Mouse (Mus musculus) gastrocnemius, postnatal 10 days (tissue): ENCODE results near the gene Cym. TPM values are rescaled to one million over a fixed set of nuclear protein-coding genes. Genes with fewer than 3 reads are reported as not detected.
A peak's percentile ranks its signal among the peaks of the same experiment; 100 is the strongest.

Experiments used
- DNase-seq: peaks from one replicate; pipeline ENCODE4 v3.0.0; 2021; ENCODE audit warnings: mixed read lengths
- long read RNA-seq, 2 experiments: library from polyadenylated mRNA; stranded (forward); transcript quantifications; one replicate each; pipeline ENCODE4 v2.0.0; 2021
- total RNA-seq, 2 experiments: library from RNA; stranded (reverse); gene quantifications; 2 replicates each; pipeline ENCODE4 v1.2.3; 2021

Gene Cym
- total RNA-seq = under 1 TPM in 1 of 2 experiments, not detected in 1; 0.20 TPM
- long read RNA-seq, experiment 1 = 0 reads
- long read RNA-seq, experiment 2 = 0 reads

DNA sequence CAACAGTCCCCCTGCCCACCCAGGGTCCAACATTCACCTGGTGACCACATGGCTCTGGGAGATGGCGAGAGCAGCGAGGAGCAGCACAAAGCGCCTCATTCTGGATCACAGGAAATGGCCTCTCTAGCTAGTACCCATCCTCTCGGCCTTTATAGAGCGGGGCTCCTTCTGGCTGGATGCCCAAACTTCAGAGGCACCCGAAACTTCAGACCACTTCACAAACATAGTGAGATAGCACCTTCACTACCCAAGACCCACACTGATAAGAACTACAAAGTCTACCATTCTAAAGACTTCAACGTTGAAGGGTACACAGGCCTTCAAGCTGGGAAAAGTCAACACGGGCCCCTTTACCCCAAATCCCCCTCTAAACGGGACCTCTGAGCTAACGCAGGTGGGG lies at the start of gene Cym:
Cym (minus strand) TSS at position 125 of the 400 bp plus-strand sequence.
- DNase-seq = no peak

DNA sequence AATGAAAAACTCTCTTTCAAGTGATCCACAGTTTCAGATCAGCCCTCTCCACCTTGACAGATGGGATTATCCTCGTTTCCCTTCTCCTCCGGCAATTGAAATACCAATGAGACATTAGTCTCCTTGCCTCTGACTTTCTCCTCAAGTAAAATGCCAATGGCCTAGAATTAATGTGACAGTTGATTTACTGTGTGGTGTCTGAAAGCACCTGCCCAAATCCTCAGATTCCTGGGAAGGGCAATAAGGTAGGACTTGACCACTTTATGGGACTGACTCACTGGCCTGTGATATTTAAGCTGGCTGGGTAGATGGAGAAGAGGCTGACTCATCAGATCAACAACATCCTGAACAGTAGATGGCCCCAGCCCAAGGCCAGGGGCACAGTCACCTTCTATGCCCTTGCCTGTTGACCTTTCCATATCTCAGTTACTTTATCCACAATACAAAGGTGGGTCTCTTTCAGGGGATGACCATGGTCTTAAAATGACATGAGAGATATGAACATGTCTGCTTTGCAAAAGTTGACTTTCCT lies 45.3 kb upstream of the Cym start:
- no peak for DNase-seq

DNA sequence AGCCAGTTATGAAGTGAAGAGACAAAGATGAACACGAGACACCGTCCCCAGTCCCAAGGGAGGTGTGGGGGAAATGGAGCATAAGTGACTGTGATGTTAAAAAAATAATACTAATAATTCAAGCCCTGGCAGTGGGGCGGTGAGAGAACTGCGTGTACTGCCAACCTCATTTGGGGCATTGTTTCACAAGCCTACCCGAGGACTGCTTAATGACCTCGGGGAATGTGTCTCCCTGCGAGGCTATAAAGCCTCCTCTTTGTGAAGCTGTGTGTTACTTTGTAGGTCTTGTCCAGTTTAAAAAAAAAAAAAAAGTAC lies 40.3 kb upstream of the Cym start:
- no peak for DNase-seq

DNA sequence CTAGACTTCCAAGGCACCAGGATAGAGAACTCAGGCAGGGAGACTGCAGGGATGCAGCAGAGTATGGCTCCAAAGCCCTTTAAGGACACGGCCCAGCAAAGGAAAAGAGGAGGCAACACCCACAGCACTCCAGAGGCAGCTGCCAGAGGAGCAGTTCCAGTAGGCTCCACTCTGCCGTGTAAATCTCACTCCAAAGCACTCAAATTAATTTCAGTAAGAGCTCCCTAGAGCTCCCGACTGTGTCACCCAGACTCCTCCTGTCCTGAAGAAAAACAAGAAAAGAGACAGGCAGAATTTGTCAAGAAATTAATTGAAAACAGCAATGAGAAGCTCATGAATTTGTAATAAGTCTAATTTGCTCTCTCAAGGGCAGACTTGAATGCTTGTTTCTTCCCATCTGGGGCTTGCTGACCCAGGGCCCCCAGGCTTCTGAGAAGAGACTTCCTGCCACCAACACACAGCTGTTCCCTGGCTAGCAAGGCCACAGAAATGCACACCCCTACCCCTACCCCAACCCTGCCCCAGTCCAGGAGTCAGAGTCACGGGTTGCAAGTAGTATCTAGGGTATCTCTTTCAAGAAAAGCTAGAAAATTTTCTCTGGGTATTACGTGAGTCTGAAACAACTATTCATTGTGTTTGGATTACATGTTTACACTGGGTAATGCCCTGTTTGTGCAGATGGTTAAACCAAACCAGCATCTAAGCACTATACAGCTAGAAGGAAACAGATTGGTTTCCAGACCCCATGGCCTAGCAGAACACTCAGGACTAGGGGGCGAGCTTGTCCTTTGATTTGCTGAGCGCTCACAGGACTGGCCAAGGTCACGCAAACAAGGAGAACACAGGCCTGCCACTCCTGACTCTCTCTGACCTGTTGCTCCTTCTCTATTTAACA lies 39.7 kb upstream of the Cym start:
- peak; percentile 18 for DNase-seq

DNA sequence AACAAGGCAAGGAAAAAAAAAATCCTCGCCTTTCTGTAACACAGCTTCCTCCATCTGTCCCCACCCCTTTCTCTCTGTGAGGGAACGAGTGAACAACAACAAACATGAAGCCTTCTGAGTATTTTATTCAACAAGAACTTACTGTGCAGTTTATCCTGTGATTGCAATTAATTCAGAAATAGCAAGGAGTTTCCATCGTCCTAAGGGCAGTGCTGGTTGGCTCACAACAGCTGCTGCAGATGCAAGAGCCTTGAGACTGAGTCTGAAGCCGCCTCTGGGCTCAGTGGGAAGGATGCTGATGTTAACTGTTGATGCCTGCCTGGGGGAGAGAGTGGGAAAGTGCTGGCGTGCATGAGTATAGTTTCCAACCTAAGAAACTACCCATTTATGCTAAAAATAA lies 36.4 kb upstream of the Cym start:
- no peak for DNase-seq

DNA sequence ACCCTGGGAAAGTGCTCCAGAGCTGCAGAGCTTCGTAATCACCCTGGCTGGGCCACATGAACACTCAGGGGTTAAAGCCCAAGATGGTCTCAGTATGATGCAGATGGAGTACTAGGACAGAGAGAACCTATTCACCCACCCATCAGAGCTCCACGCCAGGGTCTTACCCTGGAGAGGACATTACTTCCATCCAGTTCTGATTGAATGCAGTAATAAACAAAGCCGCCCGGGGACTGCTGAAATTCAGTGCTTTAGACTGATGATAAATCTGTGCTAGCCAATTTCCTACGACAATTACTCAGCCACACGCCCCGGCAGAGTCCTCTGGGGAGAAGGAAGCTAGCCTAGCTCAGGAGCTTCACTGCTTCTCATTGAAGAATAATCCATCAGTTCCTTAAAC lies 35.2 kb upstream of the Cym start:
- DNase-seq = no peak

DNA sequence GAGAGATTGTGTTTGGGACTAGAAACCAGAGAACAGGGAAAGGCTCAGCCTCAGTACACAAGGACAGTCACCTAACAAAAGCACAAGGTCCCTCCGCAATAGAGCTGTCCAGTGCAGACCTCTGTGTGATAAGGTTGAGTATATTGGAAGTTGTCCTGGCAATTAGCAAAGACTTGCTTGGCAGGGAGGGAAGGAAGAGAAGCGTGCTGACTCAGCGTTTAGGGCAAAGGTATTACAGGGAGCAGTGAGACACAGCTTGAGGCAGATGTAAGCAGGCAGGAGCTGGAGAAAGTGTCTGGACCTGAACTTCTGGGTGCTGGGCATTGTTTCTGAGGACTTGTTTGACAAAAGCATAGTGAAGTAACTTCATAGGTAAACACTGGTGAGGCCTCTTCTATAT lies 34.5 kb upstream of the Cym start:
- no peak for DNase-seq

DNA sequence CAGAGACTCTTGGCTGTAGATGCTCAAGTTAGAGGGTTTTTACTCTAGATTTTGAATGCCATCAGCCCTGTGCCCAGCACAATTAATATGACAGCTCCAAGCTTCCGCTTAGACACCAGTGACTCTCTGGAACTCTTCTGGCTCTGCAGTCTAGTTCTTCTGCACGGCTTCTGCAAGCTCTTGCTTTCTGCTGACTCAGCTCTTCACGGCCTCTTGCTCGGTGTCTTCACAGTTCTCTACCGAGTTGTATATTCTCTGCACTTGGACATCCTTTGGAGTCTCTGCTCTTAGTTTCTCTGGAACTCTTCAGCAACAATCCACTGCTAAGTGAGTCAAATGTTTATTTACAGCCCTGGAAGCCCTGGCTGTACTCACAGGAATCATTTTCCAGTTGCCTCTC lies 32.4 kb upstream of the Cym start:
- DNase-seq = no peak

DNA sequence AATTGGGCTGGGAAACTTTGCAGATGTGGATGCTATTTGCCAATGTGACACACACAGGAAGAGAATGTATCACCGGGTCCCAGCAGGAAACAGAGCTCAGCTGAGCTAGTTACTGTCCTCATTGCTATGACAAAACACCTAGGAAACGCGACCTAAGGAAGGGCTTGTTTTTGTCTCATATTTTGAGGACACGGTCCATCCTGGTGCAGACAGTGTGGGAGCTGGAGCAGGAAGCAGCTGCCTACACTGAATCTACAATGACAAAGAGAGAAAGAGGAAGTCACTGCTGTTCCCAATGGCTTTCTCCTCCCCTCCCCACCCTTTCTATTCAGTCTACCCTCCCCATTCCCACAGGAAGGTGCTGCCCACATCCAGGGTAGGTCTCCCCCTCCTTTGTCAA lies 30.5 kb upstream of the Cym start:
- DNase-seq = no peak

DNA sequence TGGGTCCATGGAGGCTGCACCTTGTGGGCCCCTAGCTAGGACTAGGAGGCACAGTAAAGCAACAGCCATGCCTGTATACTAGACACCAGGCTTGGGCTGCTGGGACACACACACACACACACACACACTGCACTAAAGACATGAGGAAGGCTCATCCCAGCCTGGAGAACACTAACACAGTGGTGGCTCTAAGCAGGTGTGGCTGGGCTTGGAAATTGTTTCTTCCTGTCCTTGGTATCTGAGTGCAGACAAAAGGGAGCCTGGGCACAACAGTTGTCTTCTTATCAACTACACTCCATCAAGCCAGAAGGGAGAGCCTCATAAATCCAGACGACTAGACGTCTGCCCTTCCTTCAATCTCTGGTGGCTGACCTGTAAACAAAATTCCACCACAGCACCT lies 28.8 kb upstream of the Cym start:
- DNase-seq = no peak

DNA sequence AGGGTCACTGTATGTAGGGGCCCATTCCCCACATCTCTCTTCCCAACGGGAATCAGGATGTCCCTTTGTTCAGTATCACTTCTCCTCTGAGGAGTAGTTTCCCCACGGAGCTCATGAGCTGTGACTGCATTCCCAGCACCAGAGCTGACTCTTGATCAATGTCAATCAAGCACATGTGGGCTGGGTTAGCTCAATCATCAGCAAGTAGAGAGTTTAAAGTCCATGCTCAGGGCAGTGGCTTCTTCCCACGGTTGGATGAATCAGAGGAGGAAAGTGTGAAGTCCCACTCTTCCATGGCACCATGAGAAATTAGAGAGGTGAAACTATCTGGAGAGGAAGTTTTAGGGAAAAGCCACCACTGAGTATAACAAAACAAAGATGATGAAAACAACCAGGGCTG lies 27.5 kb upstream of the Cym start:
- DNase-seq = no peak

DNA sequence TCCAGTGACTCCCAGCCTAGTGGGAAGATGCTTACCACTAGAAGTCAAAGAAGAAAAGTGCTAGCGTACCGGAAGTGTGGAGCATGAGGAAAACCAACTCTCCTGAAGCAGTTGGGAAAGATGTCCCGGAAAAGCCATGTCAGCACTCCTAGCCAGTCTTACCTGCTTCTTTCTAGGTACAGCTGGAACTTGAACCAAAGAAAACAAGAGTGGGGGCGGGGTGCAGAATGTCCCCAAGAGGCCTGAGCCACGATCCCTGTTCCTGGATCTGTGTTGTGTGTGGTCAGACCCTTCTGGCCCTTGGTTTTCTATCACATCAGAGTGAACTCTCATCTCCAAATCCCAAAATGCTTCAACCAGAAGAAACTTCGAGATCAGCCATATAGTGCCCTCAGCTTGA lies 25.3 kb upstream of the Cym start:
- no peak for DNase-seq

DNA sequence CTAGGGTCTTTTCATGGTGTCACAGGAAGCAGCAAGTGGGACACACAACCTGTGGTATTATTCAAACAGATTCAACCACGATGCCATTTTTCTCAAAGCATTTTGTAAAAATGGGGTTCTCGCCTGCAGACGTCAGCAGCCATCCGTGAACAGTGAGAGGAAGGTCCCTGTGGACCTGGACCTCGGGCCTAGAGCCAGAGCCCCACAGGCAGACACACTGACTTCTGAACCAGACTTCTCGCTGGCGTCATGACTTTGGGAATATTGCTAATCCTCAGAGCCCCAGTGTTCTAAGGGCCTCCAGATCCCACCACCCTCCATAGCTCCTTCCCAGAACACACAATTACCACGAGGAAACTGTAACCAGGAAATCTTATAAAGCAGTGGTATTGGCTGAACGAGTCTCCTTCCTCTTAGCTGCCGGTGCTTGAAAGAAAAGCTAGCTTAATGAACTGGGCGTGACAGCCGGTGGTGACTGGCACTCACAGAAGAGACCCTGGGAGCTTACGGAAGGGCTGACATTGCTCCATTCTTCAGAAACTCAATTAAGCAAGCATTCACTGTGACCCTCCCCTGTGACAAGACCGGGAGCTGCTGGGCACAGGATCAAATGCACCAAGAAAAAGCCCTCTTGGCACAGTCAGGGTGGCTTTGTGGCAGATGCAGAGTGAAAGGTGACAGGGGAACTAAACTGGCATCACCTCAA lies 20.0 kb upstream of the Cym start:
- DNase-seq = no peak

DNA sequence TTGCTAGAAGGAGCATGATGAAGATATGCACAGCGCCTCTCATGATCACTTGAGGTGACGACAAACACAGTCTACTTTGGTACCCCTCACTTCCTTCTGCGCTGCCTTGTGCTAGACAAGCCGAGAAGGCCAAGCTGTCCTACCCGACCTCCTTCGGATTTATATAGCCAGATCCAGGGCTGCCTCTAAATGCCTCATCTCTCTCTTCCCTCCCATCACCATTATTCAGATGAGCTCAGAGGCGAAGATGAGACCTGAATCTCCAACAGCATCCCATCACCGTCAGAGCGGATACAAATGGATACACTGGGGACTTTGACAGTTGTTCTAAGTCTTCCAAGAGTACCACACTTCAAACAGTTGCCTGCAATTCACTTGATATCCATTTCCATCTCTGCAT lies 18.1 kb upstream of the Cym start, which contains the start of gene Prok1:
Prok1 (minus strand) TSS at position 101 of the 400 bp plus-strand sequence.
- DNase-seq = no peak

DNA sequence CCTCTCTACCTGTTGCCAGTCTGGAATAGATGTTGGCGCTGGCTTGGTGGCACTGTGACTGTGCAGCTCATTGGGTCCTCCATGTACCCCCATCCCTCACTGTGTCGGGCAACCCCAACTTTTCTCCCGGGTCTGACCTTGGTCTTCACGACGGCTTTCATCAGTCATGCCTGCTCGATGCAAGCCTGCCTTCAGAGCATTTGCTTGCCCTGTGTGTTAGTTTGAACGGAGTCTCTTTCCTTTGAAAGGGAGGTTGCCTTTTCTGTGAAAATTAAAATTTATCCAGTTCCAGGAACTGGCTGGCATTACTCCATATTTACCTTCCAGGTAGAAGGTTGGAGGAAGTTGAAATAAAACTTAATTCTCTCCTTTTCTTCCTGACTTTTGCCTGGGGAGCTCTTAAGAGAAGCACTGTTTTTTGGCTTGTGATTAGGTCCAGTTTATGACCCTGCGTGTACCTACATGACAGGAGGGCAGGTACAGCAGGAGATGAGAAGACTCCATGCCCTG lies 17.0 kb upstream of the Cym start:
- DNase-seq = no peak

DNA sequence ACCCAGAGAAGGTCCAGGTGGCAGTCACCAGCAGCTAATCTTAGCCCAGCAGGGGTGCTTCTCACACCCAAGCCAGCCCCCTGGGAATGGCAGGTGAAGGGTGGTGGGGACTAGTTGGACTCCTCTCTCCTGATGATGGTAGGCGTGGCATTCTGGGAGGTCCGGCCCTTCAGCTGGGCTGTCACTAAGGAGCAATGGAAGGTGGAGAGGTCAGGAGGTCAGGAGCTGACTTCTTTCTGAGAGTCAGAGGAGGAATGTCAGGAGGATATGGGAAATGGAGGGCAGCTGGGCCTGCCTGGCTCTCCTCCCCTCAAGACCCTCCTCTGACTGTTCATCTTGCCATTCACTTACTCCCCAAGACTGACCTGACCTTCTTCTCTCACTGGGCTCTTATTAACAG lies 16.5 kb upstream of the Cym start:
- DNase-seq = no peak

DNA sequence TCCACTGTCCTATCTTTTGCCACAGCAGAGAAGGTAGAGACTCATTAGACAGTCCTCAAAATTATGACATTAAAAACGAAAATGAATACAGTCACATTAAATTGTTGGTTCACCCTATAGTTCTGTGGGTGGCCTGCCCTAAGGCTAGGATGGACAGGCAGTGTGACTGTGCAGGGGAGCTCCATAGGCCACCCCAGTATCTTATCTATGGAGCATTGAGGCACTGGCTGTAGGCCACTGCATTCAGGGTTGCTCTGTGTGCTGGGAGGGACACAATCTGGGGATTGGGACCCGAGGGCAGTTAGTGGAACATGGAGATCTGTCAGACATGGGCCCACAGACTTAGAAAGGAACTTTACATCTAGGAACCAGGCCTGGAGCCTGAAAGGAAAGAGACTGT lies 12.4 kb upstream of the Cym start:
- no peak for DNase-seq

DNA sequence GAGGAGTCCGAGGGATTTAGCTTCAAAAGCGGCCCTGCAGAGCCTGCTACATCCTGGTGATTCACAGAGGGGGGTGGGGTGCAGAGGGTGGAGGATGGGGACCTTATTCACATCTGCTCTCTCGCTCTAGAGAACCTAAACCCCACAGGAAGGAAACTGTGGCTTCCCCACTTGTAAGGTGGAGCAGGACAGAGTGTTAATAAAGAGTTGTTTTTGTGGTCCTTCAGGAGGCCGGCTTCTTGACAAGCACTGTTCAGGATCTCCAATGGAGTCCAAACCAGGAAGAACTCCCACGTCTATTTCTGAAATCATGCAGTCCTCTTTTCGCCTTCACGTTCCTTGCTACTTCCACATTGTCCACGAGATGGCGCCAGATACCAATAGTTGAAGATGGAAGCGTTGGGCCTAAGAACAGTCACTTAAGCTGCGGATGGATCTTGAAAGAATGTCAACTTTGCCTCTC lies 11.8 kb upstream of the Cym start:
- peak; percentile 83 for DNase-seq

DNA sequence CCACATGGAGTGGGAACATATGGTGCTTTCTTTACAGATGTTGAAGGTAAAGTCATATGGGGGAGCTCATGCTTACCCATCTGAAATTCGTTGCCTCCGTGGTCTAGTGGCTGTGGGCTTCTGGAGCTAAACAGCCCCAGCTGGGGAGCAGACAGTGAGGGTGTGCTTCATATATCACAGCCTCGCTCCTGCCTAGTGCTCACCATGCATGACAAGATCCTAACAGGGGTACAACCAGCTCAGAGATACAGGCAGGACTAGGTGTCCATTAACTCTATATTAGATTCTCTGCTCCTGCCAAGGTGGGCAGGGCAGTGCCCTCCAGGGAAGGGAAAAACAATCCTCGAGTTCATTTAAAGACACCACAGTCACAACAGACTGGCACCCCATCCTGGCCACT lies 9.7 kb upstream of the Cym start:
- no peak for DNase-seq

DNA sequence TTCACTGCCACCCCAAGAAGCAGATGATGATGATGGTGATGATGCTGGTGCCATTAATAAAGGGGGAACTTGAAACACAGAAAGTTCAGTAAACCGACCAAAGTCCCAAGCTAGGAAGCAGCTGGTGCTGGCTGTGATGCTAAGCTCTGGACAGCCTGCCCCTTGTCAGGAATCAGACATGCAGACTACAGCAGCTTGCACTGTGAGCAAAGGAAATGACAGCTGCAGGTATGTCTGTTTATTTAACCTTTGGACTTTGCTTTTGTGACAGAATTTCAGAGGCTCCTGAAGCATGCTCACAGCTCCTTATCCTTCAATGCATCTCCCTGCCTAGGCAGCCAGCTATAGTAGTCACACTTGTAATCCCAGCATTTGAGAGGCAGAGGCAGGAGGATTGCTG lies 9.0 kb upstream of the Cym start, which contains the start of gene A630076J17Rik:
A630076J17Rik (plus strand) TSS at position 88 of the 400 bp plus-strand sequence.
- no peak for DNase-seq

DNA sequence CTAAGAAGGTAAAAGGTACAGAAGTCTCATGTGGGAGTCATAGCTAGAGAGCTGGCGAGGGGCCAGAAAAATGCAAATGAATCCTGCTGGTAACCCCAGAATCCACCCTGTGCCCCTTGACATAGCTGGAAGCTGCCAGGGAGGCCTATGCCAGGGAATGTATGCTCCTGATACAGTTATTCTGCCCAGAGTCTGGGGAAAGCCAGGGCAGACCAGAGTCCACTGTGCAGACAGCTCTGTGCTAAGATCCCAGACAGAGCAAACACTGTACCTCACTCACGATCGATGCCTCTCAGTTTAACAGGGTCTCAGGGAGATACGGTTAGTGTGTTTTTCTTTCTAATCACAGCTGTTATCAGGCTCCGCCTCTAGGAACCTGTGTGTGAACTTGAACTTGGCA lies 8.3 kb upstream of the Cym start:
- DNase-seq = no peak

DNA sequence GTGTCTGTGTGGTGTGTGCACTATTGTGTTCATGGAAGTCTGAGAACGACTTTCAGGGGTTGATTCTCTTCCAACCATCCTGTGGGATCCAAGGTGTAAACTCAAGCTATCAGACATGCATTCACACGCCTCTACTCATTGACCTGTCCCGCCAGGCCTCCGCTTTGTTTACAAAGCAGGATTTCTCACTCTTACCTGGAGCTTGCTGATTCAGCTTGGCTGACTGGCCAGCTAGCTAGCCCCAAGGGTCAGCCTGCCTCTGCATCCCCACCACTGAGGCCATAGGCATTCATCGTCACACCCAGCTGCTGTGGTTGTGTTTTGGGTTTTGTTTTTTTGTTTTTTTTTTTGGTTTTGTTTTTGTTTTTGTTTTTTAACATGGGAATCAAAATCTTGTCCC lies 7.7 kb upstream of the Cym start:
- DNase-seq = no peak

DNA sequence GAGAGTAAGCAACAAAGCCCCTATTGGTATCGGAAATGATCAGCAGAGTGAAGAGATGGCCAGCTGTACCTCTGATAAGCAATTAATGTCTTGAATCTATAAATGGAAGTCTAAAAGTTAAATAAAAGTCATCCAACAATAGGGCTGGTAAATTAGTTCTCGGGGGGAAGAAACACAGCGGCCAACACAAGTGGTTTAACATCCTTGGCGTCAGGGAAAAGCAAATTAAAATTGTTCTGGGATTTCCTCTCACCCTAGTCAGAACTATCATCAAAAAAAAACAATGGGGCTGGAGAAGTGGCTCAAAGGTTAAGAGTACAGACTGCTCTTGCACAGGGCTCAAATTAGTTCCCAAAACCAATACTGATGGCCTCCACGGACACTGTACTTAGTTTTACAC lies 4.3 kb upstream of the Cym start:
- no peak for DNase-seq
